ENCODE assay signal across 18 mouse cellular contexts in the genomic region with DNA sequence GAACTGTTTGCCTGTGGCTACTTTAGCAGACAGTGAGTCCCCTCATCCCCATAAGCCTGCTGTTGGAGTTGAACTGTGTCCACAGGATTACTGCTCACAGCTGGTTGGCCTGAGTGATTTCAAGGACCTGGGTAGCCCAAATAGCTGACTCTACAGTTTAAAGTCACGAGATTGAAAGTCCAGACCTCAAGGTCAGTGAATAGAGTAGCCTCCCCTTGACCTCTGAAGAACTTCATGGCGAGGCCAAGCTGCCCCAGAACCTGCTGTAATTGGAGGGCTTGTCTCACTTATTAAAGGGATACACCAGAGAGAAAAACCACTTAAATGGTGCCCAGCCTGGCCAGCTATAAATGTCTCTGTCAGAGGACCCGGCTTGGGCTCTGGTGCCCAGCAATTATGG.
"Had no signal": no experiment of that assay in that cellular context is flagged by ENCODE, and none has a peak within 500 bp of the region (broad histone marks: within the 10 kb centered on the region; RNA-seq: fewer than 3 reads in every experiment).

No protein-coding gene starts in this region.

- DNase-seq: lung, adult 18-20 months; lung, embryonic 14.5 days; lung, postnatal 10 days; lung, postnatal 4 days; midbrain, embryonic 14.5 days; retina, postnatal 1 day; right cerebral cortex, adult 18-20 months; right cerebral cortex, postnatal 25 days; right cerebral cortex, postnatal 4 days; spleen, adult 18-20 months; thymus, adult 18-20 months; thymus, postnatal 14 days; thymus, postnatal 36 days had no signal

- H3K4me3 ChIP-seq: midbrain, embryonic 10.5 days; midbrain, embryonic 12.5 days; myocyte; neural tube, embryonic 13.5 days; neural tube, embryonic 15.5 days had no signal

- H3K27ac ChIP-seq: midbrain, embryonic 10.5 days; midbrain, embryonic 12.5 days; neural tube, embryonic 13.5 days; neural tube, embryonic 15.5 days had no signal
